28 mouse cellular contexts compared by ENCODE assay signal in genomic region chr11:3857902-3858301, GRCm38 (mm10). TPM values are rescaled to one million over a fixed set of nuclear protein-coding genes. Genes with fewer than 3 reads are reported as not detected.
"Had no signal": no experiment of that assay in that cellular context is flagged by ENCODE, and none has a peak within 500 bp of the region (broad histone marks: within the 10 kb centered on the region; RNA-seq: fewer than 3 reads in every experiment).

No protein-coding gene starts in this region.

- H3K4me3 ChIP-seq: heart, adult 2 months; heart, embryonic 12.5 days; hindbrain, embryonic 10.5 days; hindbrain, embryonic 12.5 days; intestine, embryonic 15.5 days; left cerebral cortex, adult 2 months; limb, embryonic 10.5 days; limb, embryonic 12.5 days; liver, embryonic 13.5 days; liver, embryonic 15.5 days had no signal

- DNase-seq: gastrocnemius, postnatal 14 days; heart, adult 2 months; heart, postnatal 10 days; heart, postnatal 4 days; kidney, adult 18-20 months; kidney, adult 8-10 months; kidney, postnatal 10 days; kidney, postnatal 25 days; kidney, postnatal 4 days; layer of hippocampus, adult 9-11 months; liver; liver, embryonic 13.5 days; liver, postnatal 0 days had no signal

- H3K4me1 ChIP-seq: heart, embryonic 12.5 days; hindbrain, embryonic 10.5 days; hindbrain, embryonic 12.5 days; intestine, embryonic 15.5 days; limb, embryonic 10.5 days; limb, embryonic 12.5 days; liver, embryonic 13.5 days; liver, embryonic 15.5 days had no signal

- ATAC-seq: hindbrain, embryonic 16.5 days; inflammation-experienced regulatory T-cells, adult 6 months; intestine, embryonic 15.5 days; intestine, postnatal 0 days; liver, postnatal 0 days had no signal

- H3K27ac ChIP-seq: heart, adult 2 months; hindbrain, embryonic 10.5 days; hindbrain, embryonic 12.5 days; hindbrain, embryonic 14.5 days; intestine, embryonic 15.5 days; left cerebral cortex, adult 2 months; limb, embryonic 10.5 days; limb, embryonic 12.5 days; liver, embryonic 13.5 days; liver, embryonic 15.5 days had no signal

RNA-seq across cellular contexts. Expression of gene Osbp2, which starts 5.8 kb away (rescaled TPM):
- polyA plus RNA-seq: inflammation-experienced regulatory T-cells, adult 6 months; liver, postnatal 0 days had no signal

RNA-seq across cellular contexts. Expression of gene 4921536K21Rik, which starts 37.0 kb away (rescaled TPM):
- total RNA-seq: granulocyte monocyte progenitor cell, adult 5-6 weeks had no signal
- polyA plus RNA-seq: heart, embryonic 14.5 days; inflammation-experienced regulatory T-cells, adult 6 months; liver, embryonic 11.5 days; liver, embryonic 13.5 days; liver, embryonic 15.5 days; liver, postnatal 0 days had no signal
